Mouse (Mus musculus) spleen, adult 2 months (tissue): ENCODE measurements around the gene Rnaset2b.
"Not testable (repeated sequence)": the region's sequence is repeated elsewhere in the genome, so short reads cannot be mapped to it uniquely, and the experiment has no call there.

Experiments
- CTCF ChIP-seq: fragments of 200-500 bp; IDR thresholded peaks from 2 replicates; pipeline ENCODE4 v1.5.1; 2011; ENCODE audit warnings: mild to moderate bottlenecking, inconsistent platforms; ENCODE audit not compliant: insufficient read depth, insufficient read length, insufficient replicate concordance; ENCODE audit errors: extremely low read depth
- POLR2A ChIP-seq: fragments of 200-500 bp; IDR thresholded peaks from 2 replicates; pipeline ENCODE4 v1.6.1; 2011; ENCODE audit warnings: low read depth, low read length, inconsistent platforms

GRCm38 (mm10) chr17:6974985-6975384 is 4.6 kb downstream of the Rnaset2b start:
- not testable (repeated sequence) for TF ChIP-seq CTCF, POLR2A
